Mouse (Mus musculus) hindbrain, embryonic 16.5 days (tissue): ENCODE measurements around the gene Derl2. TPM values are rescaled to one million over a fixed set of nuclear protein-coding genes. Genes with fewer than 3 reads are reported as not detected.

Experiments
- ATAC-seq: fragments of 200-750 bp; cut with Nextera tagmentation; 2 replicates; pipeline ENCODE4 v1.8.0; 2017; ENCODE audit warnings: moderate TSS enrichment, moderate library complexity
- H3K27ac ChIP-seq: fragments of 300-500 bp; sonication (generic); 2 replicates; pipeline ENCODE4 v1.5.1; 2014; ENCODE audit warnings: low read depth, mild to moderate bottlenecking, control low read depth, low read length, moderate library complexity
- H3K27me3 ChIP-seq: fragments of 300-500 bp; sonication (generic); replicated peaks from 2 replicates; pipeline ENCODE4 v1.6.1; 2014; ENCODE audit warnings: low read length; ENCODE audit not compliant: control insufficient read depth, insufficient read depth
- H3K36me3 ChIP-seq: fragments of 300-500 bp; sonication (generic); 2 replicates; pipeline ENCODE4 v1.6.1; 2014; ENCODE audit warnings: mild to moderate bottlenecking, low read length, moderate library complexity, mixed read lengths; ENCODE audit not compliant: control insufficient read depth, insufficient read depth
- H3K4me1 ChIP-seq: fragments of 300-500 bp; sonication (generic); 2 replicates; pipeline ENCODE4 v1.6.1; 2014; ENCODE audit warnings: low read depth, low read length; ENCODE audit not compliant: control insufficient read depth, insufficient read depth
- H3K4me2 ChIP-seq: fragments of 300-500 bp; sonication (generic); 2 replicates; pipeline ENCODE4 v1.6.1; 2014; ENCODE audit warnings: mild to moderate bottlenecking, low read length, control low read depth, moderate library complexity
- H3K4me3 ChIP-seq: fragments of 300-500 bp; sonication (generic); 2 replicates; pipeline ENCODE4 v1.5.1; 2014; ENCODE audit warnings: mild to moderate bottlenecking, low read length, control low read depth, moderate library complexity
- H3K9ac ChIP-seq: fragments of 300-500 bp; sonication (generic); 2 replicates; pipeline ENCODE4 v1.6.1; 2014; ENCODE audit warnings: low read depth, mild to moderate bottlenecking, control low read depth, low read length, moderate library complexity
- H3K9me3 ChIP-seq: fragments of 300-500 bp; sonication (generic); 2 replicates; pipeline ENCODE4 v1.6.1; 2014; ENCODE audit warnings: mild to moderate bottlenecking, low read length, moderate library complexity; ENCODE audit not compliant: control insufficient read depth
- WGBS: fragments of 180-500 bp; shearing (Covaris S2); extraction: QIAGEN DNeasy Blood & Tissue Kit; methylation state at CpG from one replicate; pipeline ENCODE4 v1.1.7; 2014; 5-methylcytosine and 5-hydroxymethylcytosine counted together
- polyA plus RNA-seq: library from polyadenylated mRNA; unstranded; fragments of >200 nt; fragmentation: Nextera tagmentation; extraction: Ambion mirVana; gene quantifications from 2 replicates; pipeline ENCODE4 v1.2.1, GENCODE M21; 2015

Derl2 gene
- polyA plus RNA-seq, 1 experiment from 2014 or later, result 30.9 TPM

DNA sequence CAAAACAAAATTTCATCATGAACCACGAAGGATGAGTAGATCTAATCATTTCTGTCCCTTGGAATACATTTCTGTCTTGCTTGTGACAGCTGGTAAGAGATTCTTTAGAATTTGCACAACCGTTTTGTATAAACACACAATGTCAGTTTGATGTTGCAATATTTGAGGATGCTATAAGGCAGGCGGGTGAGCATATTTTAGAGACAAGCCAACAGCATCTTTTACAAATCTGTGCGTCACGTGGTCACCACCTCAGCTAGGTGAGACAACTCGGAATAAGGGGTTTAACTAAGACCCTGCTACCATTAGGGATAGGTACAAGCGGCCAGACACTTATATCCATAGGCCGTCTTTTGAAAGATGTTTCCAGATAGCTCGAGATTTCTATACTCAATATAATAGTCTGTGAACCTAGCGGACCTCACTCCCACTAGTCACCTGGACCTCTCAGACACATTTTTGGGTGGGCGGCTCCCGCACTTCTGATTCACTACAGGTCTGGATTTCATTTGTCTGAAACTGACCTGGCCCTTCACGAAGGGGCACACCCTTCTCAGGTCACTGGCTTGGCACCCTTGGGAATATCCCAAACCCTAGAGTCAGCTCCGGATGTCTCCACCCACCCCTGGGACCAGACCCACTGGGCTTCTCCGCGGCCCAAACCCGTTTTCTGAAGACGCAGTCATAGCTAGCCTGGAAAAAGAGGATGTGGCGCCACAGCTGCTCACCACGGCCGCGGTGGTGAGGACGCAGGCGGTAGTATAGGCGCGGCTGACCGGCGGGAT is 1.0 kb downstream of the Derl2 start:
- ATAC-seq, result no peak
- 4% methylated on average over 28 of the region's 28 CpGs for WGBS
- 0 out of 2 replicates have a peak, but pooled peaks cover 3% of the 10 kb centered on the region for H3K36me3 ChIP-seq
- H3K27me3 ChIP-seq, result no peaks in the 10 kb centered on the region
- H3K27ac ChIP-seq, result peak overlapping the region; percentile 72
- peaks cover 32% of the 10 kb centered on the region for H3K4me1 ChIP-seq
- H3K9ac ChIP-seq, result peak overlapping the region; percentile 79
- H3K4me2 ChIP-seq, result peak overlapping the region; percentile 73
- peak overlapping the region; percentile 68 for H3K4me3 ChIP-seq
- no peaks in the 10 kb centered on the region for H3K9me3 ChIP-seq

GRCm38 (mm10) chr11:71017051-71017450 is 2.6 kb downstream of the Derl2 start:
- 87% methylated on average over 1 of the region's 1 CpGs for WGBS
- no peak for ATAC-seq

GRCm38 (mm10) chr11:71012743-71013142 is 6.9 kb downstream of the Derl2 start:
- no peak overlapping the region for H3K4me3 ChIP-seq
- H3K27ac ChIP-seq, result no peak overlapping the region
- peaks cover 14% of the 10 kb centered on the region for H3K4me1 ChIP-seq
- H3K9ac ChIP-seq, result no peak overlapping the region
- ATAC-seq, result no peak
- WGBS, result 97% methylated on average over 7 of the region's 7 CpGs
- H3K4me2 ChIP-seq, result no peak overlapping the region
- H3K9me3 ChIP-seq, result no peaks in the 10 kb centered on the region
- peaks cover 34% of the 10 kb centered on the region for H3K36me3 ChIP-seq
- no peaks in the 10 kb centered on the region for H3K27me3 ChIP-seq

More at GRCm38 (mm10) chr11:71017051-71017450, 2.6 kb downstream of the Derl2 start:
- Histone ChIP-seq H3K4me1 (peaks cover 27% of the 10 kb centered on the region), H3K9me3 (no peaks in the 10 kb centered on the region), H3K27me3 (no peaks in the 10 kb centered on the region), H3K4me3 (no peak overlapping the region), H3K36me3 (peaks cover 9% of the 10 kb centered on the region; the same call in 1 of the 2 replicates), H3K4me2 (no peak overlapping the region), H3K27ac (no peak overlapping the region), H3K9ac (no peak overlapping the region)

DNA sequence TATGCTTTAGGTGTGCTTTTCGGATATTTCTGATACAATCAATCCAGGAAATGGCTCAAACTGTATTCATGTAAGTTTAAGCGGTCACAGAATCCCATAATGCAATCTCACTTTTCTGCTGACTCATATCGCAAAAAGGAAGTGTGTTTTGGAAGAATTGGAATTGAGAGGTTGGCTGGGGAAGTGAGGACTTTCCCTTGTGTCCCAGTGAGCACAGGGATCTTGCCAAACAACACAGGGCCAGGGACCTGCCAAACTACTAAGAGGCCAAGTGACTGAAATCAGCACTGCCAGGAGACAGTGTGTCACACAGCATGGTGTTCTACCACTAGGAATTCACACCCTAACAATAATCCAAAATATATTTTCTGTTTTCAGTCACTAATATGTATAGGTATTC is 11.3 kb downstream of the Derl2 start:
- Histone ChIP-seq H3K4me1 (peaks cover 6% of the 10 kb centered on the region), H3K9me3 (no peaks in the 10 kb centered on the region), H3K36me3 (peaks cover 36% of the 10 kb centered on the region), H3K27me3 (no peaks in the 10 kb centered on the region), H3K4me3 (no peak overlapping the region), H3K4me2 (no peak overlapping the region), H3K9ac (no peak overlapping the region), H3K27ac (no peak overlapping the region)
- 96% methylated on average over 3 of the region's 3 CpGs for WGBS
- ATAC-seq, result no peak

DNA sequence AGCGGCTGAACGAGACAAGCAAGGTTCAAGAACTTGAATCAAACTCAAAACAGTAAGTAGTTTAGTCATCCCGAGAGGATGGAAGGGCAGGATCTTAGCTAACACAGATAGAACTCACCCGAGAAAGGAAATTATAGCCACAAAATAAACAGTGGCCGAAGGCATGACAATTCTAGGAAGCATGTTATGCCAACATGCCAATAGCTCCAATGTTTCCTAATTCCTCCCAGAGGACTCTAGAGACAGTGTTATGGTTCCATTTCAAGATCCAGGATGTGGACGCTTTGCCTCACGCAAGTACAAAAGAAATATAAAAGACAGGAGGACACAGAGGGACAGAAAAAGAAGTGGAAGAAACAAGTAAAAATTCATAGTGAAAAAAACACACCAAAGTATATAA is 11.8 kb downstream of the Derl2 start:
- peaks cover 10% of the 10 kb centered on the region for H3K4me1 ChIP-seq
- no peak for ATAC-seq
- H3K4me2 ChIP-seq, result no peak overlapping the region
- H3K9ac ChIP-seq, result no peak overlapping the region
- H3K4me3 ChIP-seq, result no peak overlapping the region
- 93% methylated on average over 7 of the region's 7 CpGs for WGBS
- H3K27ac ChIP-seq, result no peak overlapping the region
- H3K27me3 ChIP-seq, result no peaks in the 10 kb centered on the region
- H3K9me3 ChIP-seq, result no peaks in the 10 kb centered on the region
- H3K36me3 ChIP-seq, result peaks cover 36% of the 10 kb centered on the region

GRCm38 (mm10) chr11:71007026-71007425 is 12.6 kb downstream of the Derl2 start:
- no peak overlapping the region for H3K4me2 ChIP-seq
- H3K9me3 ChIP-seq, result no peaks in the 10 kb centered on the region
- peaks cover 13% of the 10 kb centered on the region for H3K4me1 ChIP-seq
- 92% methylated on average over 6 of the region's 6 CpGs for WGBS
- no peak overlapping the region for H3K9ac ChIP-seq
- no peaks in the 10 kb centered on the region for H3K27me3 ChIP-seq
- H3K36me3 ChIP-seq, result peaks cover 30% of the 10 kb centered on the region
- no peak for ATAC-seq
- H3K27ac ChIP-seq, result no peak overlapping the region
- H3K4me3 ChIP-seq, result no peak overlapping the region

DNA sequence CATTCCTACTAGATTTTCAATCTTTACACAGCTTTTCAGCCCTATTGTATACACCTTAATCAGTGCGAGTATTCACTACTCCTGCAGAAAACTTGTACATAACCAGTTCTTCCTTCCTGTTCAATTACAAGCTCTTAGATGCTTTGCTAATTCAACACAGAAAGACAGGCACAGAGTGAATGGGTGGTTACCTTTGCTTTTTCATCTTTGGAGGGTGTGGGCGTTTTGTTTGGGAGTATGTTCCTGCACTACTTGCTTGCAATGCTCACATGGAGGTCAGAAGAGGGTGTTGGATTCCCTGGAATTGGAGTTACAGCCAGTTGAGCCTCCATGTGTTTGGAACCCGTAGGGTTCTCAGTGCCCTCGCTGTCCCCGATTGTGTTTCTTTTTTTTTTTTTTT is 14.6 kb downstream of the Derl2 start:
- no peak overlapping the region for H3K27ac ChIP-seq
- H3K9ac ChIP-seq, result no peak overlapping the region
- H3K9me3 ChIP-seq, result no peaks in the 10 kb centered on the region
- H3K4me1 ChIP-seq, result peaks cover 13% of the 10 kb centered on the region
- 55% methylated on average over 5 of the region's 5 CpGs for WGBS
- H3K27me3 ChIP-seq, result no peaks in the 10 kb centered on the region
- peaks cover 18% of the 10 kb centered on the region for H3K36me3 ChIP-seq
- ATAC-seq, result no peak
- H3K4me3 ChIP-seq, result 0 out of 2 replicates have a peak overlapping the region, but pooled peaks have one; percentile 8
- H3K4me2 ChIP-seq, result peak overlapping the region; percentile 56

DNA sequence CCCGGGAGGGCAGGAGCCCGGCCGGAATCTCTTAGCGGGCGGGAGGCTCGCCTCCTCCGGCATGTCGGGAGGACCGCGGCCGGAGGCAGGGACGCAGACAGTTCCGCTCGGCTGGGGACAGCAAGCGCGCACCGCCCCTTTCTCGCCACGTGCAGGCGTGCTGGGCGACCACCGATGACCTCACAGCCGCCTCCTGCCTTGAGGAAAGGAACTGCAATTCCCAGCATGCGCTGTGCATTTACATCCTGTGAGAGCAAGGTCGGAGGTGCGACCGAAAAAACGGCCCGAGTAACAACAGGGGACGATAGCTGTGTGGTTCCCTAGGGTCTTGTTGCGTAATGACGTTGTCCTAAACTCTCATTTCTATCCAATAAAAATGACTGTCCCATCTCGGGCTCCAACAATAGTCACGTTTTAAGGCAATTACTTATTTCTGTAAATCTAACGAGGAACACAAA is 15.3 kb downstream of the Derl2 start, which contains the start of gene Dhx33:
Gene Dhx33, minus strand, starts transcription at position 122 of the 458 bp plus-strand sequence.
- H3K27ac ChIP-seq, result peak within 1 kb of the TSS; percentile 84
- peak; percentile 99 for ATAC-seq
- 0% methylated on average over 34 of the region's 35 CpGs for WGBS
- H3K9ac ChIP-seq, result peak within 1 kb of the TSS; percentile 83
- peak within 1 kb of the TSS; percentile 99 for H3K4me3 ChIP-seq
- peak within 1 kb of the TSS; percentile 98 for H3K4me2 ChIP-seq
- peaks cover 16% of the 10 kb centered on the region for H3K36me3 ChIP-seq
- H3K27me3 ChIP-seq, result no peaks in the 10 kb centered on the region
- no peaks in the 10 kb centered on the region for H3K9me3 ChIP-seq
- peaks cover 13% of the 10 kb centered on the region for H3K4me1 ChIP-seq

DNA sequence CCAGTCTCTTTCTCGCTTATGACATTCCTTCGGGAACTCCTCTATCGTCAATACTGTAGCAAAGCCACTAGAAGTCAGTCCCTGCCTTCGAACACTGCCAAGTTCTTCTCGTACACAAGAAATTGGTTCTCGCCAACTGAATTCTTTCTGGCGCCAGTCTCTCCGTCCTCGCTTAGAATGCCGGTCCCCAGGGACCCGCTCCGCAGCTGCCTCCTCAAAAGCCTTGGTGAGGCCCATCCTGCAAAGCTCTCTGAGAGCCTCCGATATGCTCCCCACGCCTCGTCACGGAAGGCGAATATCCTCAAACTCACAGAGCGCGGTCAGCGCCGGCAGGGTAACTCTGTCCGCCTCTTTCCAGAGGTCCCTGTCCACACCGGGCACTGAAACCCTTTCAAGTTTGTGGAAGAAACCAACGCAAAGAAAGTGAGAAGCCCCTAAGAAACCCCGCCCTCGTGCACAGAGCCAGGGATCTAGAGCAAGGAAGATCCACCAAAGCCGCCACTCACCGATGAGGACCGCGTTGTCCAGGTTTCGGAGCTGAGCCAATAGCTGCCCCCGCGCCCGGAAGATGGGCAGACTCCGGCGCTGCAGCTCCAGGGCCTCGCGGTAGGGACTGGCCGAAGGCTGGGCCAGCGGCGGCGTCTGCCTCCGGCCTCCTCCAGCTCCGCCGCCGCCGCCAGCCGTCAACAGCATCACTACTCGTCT is 15.9 kb downstream of the Derl2 start:
- Histone ChIP-seq H3K9me3 (no peaks in the 10 kb centered on the region), H3K4me1 (peaks cover 13% of the 10 kb centered on the region), H3K27me3 (no peaks in the 10 kb centered on the region), H3K27ac (peak overlapping the region; percentile 84), H3K4me2 (peak overlapping the region; percentile 98), H3K9ac (peak overlapping the region; percentile 83), H3K4me3 (peak overlapping the region; percentile 99), H3K36me3 (peaks cover 17% of the 10 kb centered on the region)
- ATAC-seq, result peak; percentile 83
- WGBS, result under 1% methylated on average over 46 of the region's 49 CpGs
